Mouse (Mus musculus): ENCODE results near the gene Nr5a1.

- TF ChIP-seq EP300 (IDR thresholded peaks at IDR 0.05; ENCODE audit: low read depth) (no peak), CTCF (IDR thresholded peaks at IDR 0.05; ENCODE audit: low read depth) (no peak)
These were observed 7.7 kb downstream of the Nr5a1 start for GRCm38 (mm10) chr2:38706661-38707060.
